Mouse (Mus musculus) erythroid progenitor cell, adult 5-6 weeks (primary cell): ENCODE data around the gene Nid2. TPM values are rescaled to one million over a fixed set of nuclear protein-coding genes. Genes with fewer than 3 reads are reported as not detected.
A peak's percentile ranks its signal among the peaks of the same experiment; 100 is the strongest.

Experiments
- ATAC-seq: replicated peaks from 2 replicates; pipeline ENCODE4 v1.8.0; 2016; ENCODE audit warnings: moderate number of reproducible peaks, mild to moderate bottlenecking, moderate TSS enrichment, inconsistent platforms; ENCODE audit not compliant: poor library complexity, low FRiP score, severe bottlenecking
- total RNA-seq, 2 experiments: library from RNA; stranded (forward) in 1 of 2; stranded (reverse) in 1 of 2; fragments of 150-400 nt in 1 of 2; fragments of 186-747, 209-891 nt in 1 of 2; gene quantifications; 2 replicates each; pipeline versions ENCODE4 v1.2.3 to v1.2.4; 2015 to 2017; ENCODE audit warnings: low replicate concordance in 2 of 2

The Nid2 gene
- total RNA-seq, 2 experiments from 2014 or later, result 1.3 TPM; not detected in 1

GRCm38 (mm10) chr14:19825481-19825880, 74.4 kb downstream of the Nid2 start:
- ATAC-seq, result no peak

- no peak for ATAC-seq
Observed at GRCm38 (mm10) chr14:19836289-19836688, 85.2 kb downstream of the Nid2 start.

GRCm38 (mm10) chr14:19839600-19840332, 88.7 kb downstream of the Nid2 start:
- ATAC-seq, result peak; percentile 61; the same call in 1 of the 2 replicates

- ATAC-seq, result no peak
Observed at GRCm38 (mm10) chr14:19853471-19853870, 102.4 kb downstream of the Nid2 start.

- ATAC-seq, result no peak
Observed at GRCm38 (mm10) chr14:19858279-19858678, 107.2 kb downstream of the Nid2 start.

- ATAC-seq, result no peak
Observed at GRCm38 (mm10) chr14:19858808-19859776, 108.0 kb downstream of the Nid2 start.

GRCm38 (mm10) chr14:19860281-19860680, 109.2 kb downstream of the Nid2 start:
- ATAC-seq, result no peak

Other genes starting within 250 kb of the Nid2 start
- gene Gm2244, start 201.3 kb upstream of the Nid2 start, total RNA-seq (2015; ENCODE audit: low replicate concordance), result not detected in 2 replicates
- gene Gm2244, start 201.3 kb upstream of the Nid2 start, total RNA-seq (2017; ENCODE audit: low replicate concordance), result not detected in 2 replicates
- 2.5 TPM in 1 of 2 replicates, not detected in the other for gene Gm2237, start 166.1 kb upstream of the Nid2 start, total RNA-seq (2015; ENCODE audit: low replicate concordance)
- gene Gm2237, start 166.1 kb upstream of the Nid2 start, total RNA-seq (2017; ENCODE audit: low replicate concordance), result 0.64 TPM in 1 of 2 replicates, not detected in the other
- not detected in 2 replicates for gene Gm5458, start 148.7 kb upstream of the Nid2 start, total RNA-seq (2015; ENCODE audit: low replicate concordance)
- not detected in 2 replicates for gene Gm5458, start 148.7 kb upstream of the Nid2 start, total RNA-seq (2017; ENCODE audit: low replicate concordance)
- gene Rtraf, start 72.6 kb downstream of the Nid2 start, total RNA-seq (2015; ENCODE audit: low replicate concordance), result 53.2 and 58.7 TPM in 2 replicates
- gene Rtraf, start 72.6 kb downstream of the Nid2 start, total RNA-seq (2017; ENCODE audit: low replicate concordance), result 33.4 and 54.2 TPM in 2 replicates
- 18.4 and 21.4 TPM in 2 replicates for gene Gng2, start 226.4 kb downstream of the Nid2 start, total RNA-seq (2015; ENCODE audit: low replicate concordance)
- gene Gng2, start 226.4 kb downstream of the Nid2 start, total RNA-seq (2017; ENCODE audit: low replicate concordance), result 4.6 and 6.6 TPM in 2 replicates